Mouse (Mus musculus) ovary, adult 18-20 months (tissue): ENCODE measurements around the gene Lpp.
"Not testable (repeated sequence)": the region's sequence is repeated elsewhere in the genome, so short reads cannot be mapped to it uniquely, and the experiment has no call there.

Experiments used
- DNase-seq: peaks from one replicate; pipeline ENCODE4 v3.0.0; 2022; ENCODE audit warnings: low spot score, mixed read lengths

Lpp gene

GRCm38 (mm10) chr16:24990331-24990730 is 597.0 kb downstream of the Lpp start:
- no peak for DNase-seq

- DNase-seq: no peak
Observed at GRCm38 (mm10) chr16:24991059-24991541, 597.8 kb downstream of the Lpp start.

- DNase-seq: no peak
Observed at GRCm38 (mm10) chr16:24991995-24992394, 598.7 kb downstream of the Lpp start.

- DNase-seq: no peak
Observed at GRCm38 (mm10) chr16:24992494-24992893, 599.2 kb downstream of the Lpp start.

GRCm38 (mm10) chr16:25010980-25011877 is 617.9 kb downstream of the Lpp start:
- no peak for DNase-seq

- no peak for DNase-seq
Observed at GRCm38 (mm10) chr16:25012938-25013337, 619.6 kb downstream of the Lpp start.

GRCm38 (mm10) chr16:25016261-25016836 is 623.0 kb downstream of the Lpp start:
- peak; percentile 15 for DNase-seq

- DNase-seq: no peak
Observed at GRCm38 (mm10) chr16:25017046-25017445, 623.7 kb downstream of the Lpp start.

- DNase-seq: not testable (repeated sequence)
Observed at GRCm38 (mm10) chr16:25021743-25022359, 628.5 kb downstream of the Lpp start.

GRCm38 (mm10) chr16:25024591-25024990 is 631.3 kb downstream of the Lpp start:
- no peak for DNase-seq

- peak; percentile 18 for DNase-seq
Observed at GRCm38 (mm10) chr16:25026191-25026590, 632.9 kb downstream of the Lpp start.

GRCm38 (mm10) chr16:25029548-25029947 is 636.2 kb downstream of the Lpp start:
- no peak for DNase-seq

GRCm38 (mm10) chr16:25037361-25037760 is 644.1 kb downstream of the Lpp start:
- DNase-seq: no peak

- no peak for DNase-seq
Observed at GRCm38 (mm10) chr16:25038529-25038928, 645.2 kb downstream of the Lpp start.

GRCm38 (mm10) chr16:25039904-25040303 is 646.6 kb downstream of the Lpp start:
- DNase-seq: peak; percentile 19

- no peak for DNase-seq
Observed at GRCm38 (mm10) chr16:25041165-25041564, 647.9 kb downstream of the Lpp start.

GRCm38 (mm10) chr16:25041855-25042529 is 648.7 kb downstream of the Lpp start:
- DNase-seq: peak; percentile 56
